Mouse (Mus musculus) midbrain, embryonic 12.5 days (tissue): Measurements from ENCODE around the gene Cmah. TPM values are rescaled to one million over a fixed set of nuclear protein-coding genes. Genes with fewer than 3 reads are reported as not detected.

Experiments
- ATAC-seq: fragments of 200-750 bp; cut with Nextera tagmentation; 2 replicates; pipeline ENCODE4 v1.8.0; 2017; ENCODE audit warnings: low read depth, moderate TSS enrichment, moderate library complexity; ENCODE audit not compliant: low FRiP score
- H3K27ac ChIP-seq: fragments of 300-500 bp; sonication (generic); replicated peaks from 2 replicates; pipeline ENCODE4 v1.5.1; 2016; ENCODE audit warnings: mild to moderate bottlenecking
- H3K27me3 ChIP-seq: fragments of 300-500 bp; sonication (generic); 2 replicates; pipeline ENCODE4 v1.6.1; 2016; ENCODE audit warnings: mild to moderate bottlenecking
- H3K36me3 ChIP-seq: fragments of 300-500 bp; sonication (generic); 2 replicates; pipeline ENCODE4 v1.6.1; 2016
- H3K4me1 ChIP-seq: fragments of 300-500 bp; sonication (generic); 2 replicates; pipeline ENCODE4 v1.6.1; 2016
- H3K4me2 ChIP-seq: fragments of 300-500 bp; sonication (generic); replicated peaks from 2 replicates; pipeline ENCODE4 v1.6.1; 2016; ENCODE audit warnings: mild to moderate bottlenecking, moderate library complexity
- H3K4me3 ChIP-seq: fragments of 300-500 bp; sonication (generic); 2 replicates; pipeline ENCODE4 v1.5.1; 2016; ENCODE audit warnings: mild to moderate bottlenecking
- H3K9ac ChIP-seq: fragments of 300-500 bp; sonication (generic); replicated peaks from 2 replicates; pipeline ENCODE4 v1.6.1; 2016; ENCODE audit warnings: mild to moderate bottlenecking, moderate library complexity
- H3K9me3 ChIP-seq: fragments of 300-500 bp; sonication (generic); 2 replicates; pipeline ENCODE4 v1.6.1; 2016; ENCODE audit warnings: mild to moderate bottlenecking
- WGBS: fragments of 180-500 bp; shearing (Covaris S2); methylation state at CpG from one replicate; pipeline ENCODE4 v1.1.7; 2016; 5-methylcytosine and 5-hydroxymethylcytosine counted together
- polyA plus RNA-seq: library from polyadenylated mRNA; unstranded; fragments of >200 nt; fragmentation: Nextera tagmentation; extraction: Ambion mirVana; gene quantifications from 2 replicates; pipeline ENCODE4 v1.2.1, GENCODE M21; 2016

The Cmah gene
- polyA plus RNA-seq, 1 experiment from 2014 or later: 0.36 TPM

GRCm38 (mm10) chr13:24463767-24464166 is 136.6 kb downstream of the Cmah start:
- 84% methylated on average over 7 of the region's 7 CpGs for WGBS
- Histone ChIP-seq H3K4me2 (no peak overlapping the region), H3K27me3 (no peaks in the 10 kb centered on the region), H3K4me3 (no peak overlapping the region), H3K4me1 (no peaks in the 10 kb centered on the region), H3K9ac (no peak overlapping the region), H3K27ac (no peak overlapping the region), H3K9me3 (no peaks in the 10 kb centered on the region), H3K36me3 (no peaks in the 10 kb centered on the region)
- no peak for ATAC-seq

GRCm38 (mm10) chr13:24466027-24466426 is 138.8 kb downstream of the Cmah start:
- no peak overlapping the region for H3K27ac ChIP-seq
- WGBS: 94% methylated on average over 9 of the region's 9 CpGs
- no peaks in the 10 kb centered on the region for H3K36me3 ChIP-seq
- H3K9ac ChIP-seq: no peak overlapping the region
- no peaks in the 10 kb centered on the region for H3K4me1 ChIP-seq
- no peak overlapping the region for H3K4me3 ChIP-seq
- no peak for ATAC-seq
- no peaks in the 10 kb centered on the region for H3K27me3 ChIP-seq
- H3K4me2 ChIP-seq: no peak overlapping the region
- no peaks in the 10 kb centered on the region for H3K9me3 ChIP-seq

GRCm38 (mm10) chr13:24467806-24468205 is 140.6 kb downstream of the Cmah start:
- H3K4me3 ChIP-seq: no peak overlapping the region
- no peaks in the 10 kb centered on the region for H3K36me3 ChIP-seq
- H3K9me3 ChIP-seq: no peaks in the 10 kb centered on the region
- no peaks in the 10 kb centered on the region for H3K27me3 ChIP-seq
- H3K4me1 ChIP-seq: no peaks in the 10 kb centered on the region
- H3K27ac ChIP-seq: no peak overlapping the region
- H3K9ac ChIP-seq: no peak overlapping the region
- WGBS: 88% methylated on average over 4 of the region's 4 CpGs
- H3K4me2 ChIP-seq: no peak overlapping the region
- ATAC-seq: no peak

GRCm38 (mm10) chr13:24477564-24477963 is 150.4 kb downstream of the Cmah start:
- Histone ChIP-seq H3K36me3 (no peaks in the 10 kb centered on the region), H3K27ac (no peak overlapping the region), H3K9me3 (no peaks in the 10 kb centered on the region), H3K4me2 (no peak overlapping the region), H3K4me1 (no peaks in the 10 kb centered on the region), H3K9ac (no peak overlapping the region), H3K27me3 (no peaks in the 10 kb centered on the region), H3K4me3 (no peak overlapping the region)
- WGBS: 76% methylated on average over 5 of the region's 5 CpGs
- no peak for ATAC-seq

GRCm38 (mm10) chr13:24479516-24479915 is 152.3 kb downstream of the Cmah start:
- 87% methylated on average over 2 of the region's 2 CpGs for WGBS
- no peaks in the 10 kb centered on the region for H3K27me3 ChIP-seq
- H3K9me3 ChIP-seq: no peaks in the 10 kb centered on the region
- H3K4me1 ChIP-seq: no peaks in the 10 kb centered on the region
- no peak overlapping the region for H3K27ac ChIP-seq
- H3K9ac ChIP-seq: no peak overlapping the region
- H3K4me2 ChIP-seq: no peak overlapping the region
- H3K36me3 ChIP-seq: no peaks in the 10 kb centered on the region
- H3K4me3 ChIP-seq: no peak overlapping the region
- no peak for ATAC-seq

- H3K9ac ChIP-seq: no peak overlapping the region
Measured at GRCm38 (mm10) chr13:24480824-24481223, 153.6 kb downstream of the Cmah start.

GRCm38 (mm10) chr13:24481615-24482295 is 154.6 kb downstream of the Cmah start:
- Histone ChIP-seq H3K9ac (no peak overlapping the region), H3K36me3 (no peaks in the 10 kb centered on the region), H3K9me3 (no peaks in the 10 kb centered on the region), H3K4me2 (no peak overlapping the region), H3K4me3 (no peak overlapping the region), H3K4me1 (no peaks in the 10 kb centered on the region), H3K27ac (no peak overlapping the region), H3K27me3 (no peaks in the 10 kb centered on the region)
- peak; percentile 63; the same call in 1 of the 2 replicates for ATAC-seq
- WGBS: 57% methylated on average over 10 of the region's 10 CpGs

More at GRCm38 (mm10) chr13:24480824-24481223, 153.6 kb downstream of the Cmah start:
- no peak for ATAC-seq
- 85% methylated on average over 6 of the region's 6 CpGs for WGBS
- H3K27ac ChIP-seq: no peak overlapping the region
- H3K4me3 ChIP-seq: no peak overlapping the region
- no peaks in the 10 kb centered on the region for H3K36me3 ChIP-seq
- H3K4me1 ChIP-seq: no peaks in the 10 kb centered on the region
- H3K9me3 ChIP-seq: no peaks in the 10 kb centered on the region
- no peaks in the 10 kb centered on the region for H3K27me3 ChIP-seq
- H3K4me2 ChIP-seq: no peak overlapping the region

- H3K27ac ChIP-seq: no peak overlapping the region
- WGBS: 92% methylated on average over 3 of the region's 3 CpGs
- no peaks in the 10 kb centered on the region for H3K27me3 ChIP-seq
- H3K9me3 ChIP-seq: no peaks in the 10 kb centered on the region
- H3K9ac ChIP-seq: no peak overlapping the region
- H3K4me1 ChIP-seq: no peaks in the 10 kb centered on the region
- no peak for ATAC-seq
- H3K4me3 ChIP-seq: no peak overlapping the region
- no peaks in the 10 kb centered on the region for H3K36me3 ChIP-seq
- H3K4me2 ChIP-seq: no peak overlapping the region
Measured at GRCm38 (mm10) chr13:24483691-24484090, 156.5 kb downstream of the Cmah start.

- no peak for ATAC-seq
- no peaks in the 10 kb centered on the region for H3K9me3 ChIP-seq
- no peak overlapping the region for H3K4me3 ChIP-seq
- WGBS: 91% methylated on average over 3 of the region's 3 CpGs
- H3K36me3 ChIP-seq: no peaks in the 10 kb centered on the region
- H3K27ac ChIP-seq: no peak overlapping the region
- no peak overlapping the region for H3K9ac ChIP-seq
- no peaks in the 10 kb centered on the region for H3K27me3 ChIP-seq
- no peak overlapping the region for H3K4me2 ChIP-seq
- no peaks in the 10 kb centered on the region for H3K4me1 ChIP-seq
Measured at GRCm38 (mm10) chr13:24484811-24485210, 157.6 kb downstream of the Cmah start.

GRCm38 (mm10) chr13:24485964-24486363 is 158.8 kb downstream of the Cmah start:
- H3K4me3 ChIP-seq: no peak overlapping the region
- H3K4me2 ChIP-seq: no peak overlapping the region
- no peak overlapping the region for H3K9ac ChIP-seq
- ATAC-seq: no peak
- 72% methylated on average over 9 of the region's 9 CpGs for WGBS
- no peak overlapping the region for H3K27ac ChIP-seq
- H3K36me3 ChIP-seq: no peaks in the 10 kb centered on the region
- no peaks in the 10 kb centered on the region for H3K27me3 ChIP-seq
- H3K9me3 ChIP-seq: no peaks in the 10 kb centered on the region
- no peaks in the 10 kb centered on the region for H3K4me1 ChIP-seq

- Histone ChIP-seq H3K9ac (no peak overlapping the region), H3K27ac (no peak overlapping the region), H3K9me3 (no peaks in the 10 kb centered on the region), H3K4me2 (no peak overlapping the region), H3K4me1 (no peaks in the 10 kb centered on the region), H3K27me3 (no peaks in the 10 kb centered on the region), H3K4me3 (no peak overlapping the region), H3K36me3 (no peaks in the 10 kb centered on the region)
- 84% methylated on average over 6 of the region's 6 CpGs for WGBS
- no peak for ATAC-seq
Measured at GRCm38 (mm10) chr13:24486403-24486802, 159.2 kb downstream of the Cmah start.

GRCm38 (mm10) chr13:24487061-24487460 is 159.9 kb downstream of the Cmah start:
- Histone ChIP-seq H3K4me1 (no peaks in the 10 kb centered on the region), H3K27ac (no peak overlapping the region), H3K36me3 (no peaks in the 10 kb centered on the region), H3K4me2 (no peak overlapping the region), H3K9ac (no peak overlapping the region), H3K27me3 (no peaks in the 10 kb centered on the region), H3K4me3 (no peak overlapping the region), H3K9me3 (no peaks in the 10 kb centered on the region)
- ATAC-seq: no peak
- WGBS: 84% methylated on average over 5 of the region's 5 CpGs

- Histone ChIP-seq H3K4me2 (no peak overlapping the region), H3K27me3 (no peaks in the 10 kb centered on the region), H3K9ac (no peak overlapping the region), H3K4me3 (no peak overlapping the region), H3K4me1 (no peaks in the 10 kb centered on the region), H3K27ac (no peak overlapping the region), H3K9me3 (no peaks in the 10 kb centered on the region), H3K36me3 (no peaks in the 10 kb centered on the region)
- ATAC-seq: no peak
- WGBS: 89% methylated on average over 5 of the region's 5 CpGs
Measured at GRCm38 (mm10) chr13:24487546-24487945, 160.3 kb downstream of the Cmah start.
